Mouse (Mus musculus) cerebellum, adult 9-10 months (tissue): ENCODE measurements around the gene Gpr182.
A peak's percentile ranks its signal among the peaks of the same experiment; 100 is the strongest.
"Not testable (repeated sequence)": the region's sequence is repeated elsewhere in the genome, so short reads cannot be mapped to it uniquely, and the experiment has no call there.

Experiments used
- DNase-seq: peaks from one replicate; pipeline ENCODE4 v3.0.0; 2022

Gpr182 gene

GRCm38 (mm10) chr10:127751548-127751947 lies at the start of gene Gpr182:
Gene Gpr182 (minus strand): TSS chr10:127751732.
- DNase-seq, result no peak

- no peak for DNase-seq
These were observed 49.4 kb upstream of the Gpr182 start, which contains the start of gene Rdh16 for GRCm38 (mm10) chr10:127800891-127801290. Gene Rdh16 (plus strand): TSS chr10:127801152.

GRCm38 (mm10) chr10:127799295-127799694 lies 47.8 kb upstream of the Gpr182 start:
- no peak for DNase-seq

GRCm38 (mm10) chr10:127785411-127785810 lies 33.9 kb upstream of the Gpr182 start:
- DNase-seq, result not testable (repeated sequence)

GRCm38 (mm10) chr10:127782321-127782720 lies 30.8 kb upstream of the Gpr182 start:
- not testable (repeated sequence) for DNase-seq

- DNase-seq, result no peak
These were observed 24.5 kb upstream of the Gpr182 start, which contains the start of gene Rdh9 for GRCm38 (mm10) chr10:127776011-127776410. Gene Rdh9 (plus strand): TSS chr10:127776386.

- DNase-seq, result no peak
These were observed 15.0 kb upstream of the Gpr182 start for GRCm38 (mm10) chr10:127766564-127766963.

GRCm38 (mm10) chr10:127763914-127764680 lies 12.6 kb upstream of the Gpr182 start:
- peak; percentile 55 for DNase-seq

GRCm38 (mm10) chr10:127762926-127763325 lies 11.4 kb upstream of the Gpr182 start:
- not testable (repeated sequence) for DNase-seq

- no peak for DNase-seq
These were observed 7.9 kb upstream of the Gpr182 start, which contains the start of the genes Rdh1 and Rdh16f1 for GRCm38 (mm10) chr10:127759181-127760110. Gene Rdh1 (plus strand): TSS chr10:127759721. Gene Rdh16f1 (plus strand): TSS chr10:127759787.

GRCm38 (mm10) chr10:127755770-127756468 lies 4.4 kb upstream of the Gpr182 start:
- no peak for DNase-seq

- DNase-seq, result no peak
These were observed 3.7 kb upstream of the Gpr182 start for GRCm38 (mm10) chr10:127755246-127755645.

GRCm38 (mm10) chr10:127754566-127755166 lies 3.1 kb upstream of the Gpr182 start:
- DNase-seq, result no peak

GRCm38 (mm10) chr10:127750136-127750777 lies 1.3 kb downstream of the Gpr182 start:
- no peak for DNase-seq

GRCm38 (mm10) chr10:127748847-127749612 lies 2.5 kb downstream of the Gpr182 start:
- no peak for DNase-seq

GRCm38 (mm10) chr10:127747254-127747653 lies 4.3 kb downstream of the Gpr182 start:
- DNase-seq, result no peak

GRCm38 (mm10) chr10:127745886-127746285 lies 5.6 kb downstream of the Gpr182 start:
- DNase-seq, result no peak

- no peak for DNase-seq
These were observed 6.9 kb downstream of the Gpr182 start for GRCm38 (mm10) chr10:127744661-127745060.

- no peak for DNase-seq
These were observed 11.8 kb downstream of the Gpr182 start for GRCm38 (mm10) chr10:127739661-127740161.

GRCm38 (mm10) chr10:127739083-127739660 lies 12.4 kb downstream of the Gpr182 start, which contains the start of gene Zbtb39:
Gene Zbtb39 (plus strand): TSS chr10:127739538.
- DNase-seq, result peak; percentile 65
